Mouse (Mus musculus) cerebellum, adult 2 months (tissue): Measurements from ENCODE around the gene Bcr.

ENCODE experiments used
- CTCF ChIP-seq: fragments of 200-500 bp; IDR thresholded peaks from 2 replicates; pipeline ENCODE4 v1.5.1; 2011; ENCODE audit warnings: low read depth, mild to moderate bottlenecking, control low read depth, low read length, moderate library complexity, borderline replicate concordance; ENCODE audit not compliant: insufficient read depth
- POLR2A ChIP-seq: fragments of 200-500 bp; IDR thresholded peaks from 2 replicates; pipeline ENCODE4 v1.6.1; 2011; ENCODE audit warnings: low read length, control low read depth, borderline replicate concordance; ENCODE audit not compliant: insufficient read depth

DNA sequence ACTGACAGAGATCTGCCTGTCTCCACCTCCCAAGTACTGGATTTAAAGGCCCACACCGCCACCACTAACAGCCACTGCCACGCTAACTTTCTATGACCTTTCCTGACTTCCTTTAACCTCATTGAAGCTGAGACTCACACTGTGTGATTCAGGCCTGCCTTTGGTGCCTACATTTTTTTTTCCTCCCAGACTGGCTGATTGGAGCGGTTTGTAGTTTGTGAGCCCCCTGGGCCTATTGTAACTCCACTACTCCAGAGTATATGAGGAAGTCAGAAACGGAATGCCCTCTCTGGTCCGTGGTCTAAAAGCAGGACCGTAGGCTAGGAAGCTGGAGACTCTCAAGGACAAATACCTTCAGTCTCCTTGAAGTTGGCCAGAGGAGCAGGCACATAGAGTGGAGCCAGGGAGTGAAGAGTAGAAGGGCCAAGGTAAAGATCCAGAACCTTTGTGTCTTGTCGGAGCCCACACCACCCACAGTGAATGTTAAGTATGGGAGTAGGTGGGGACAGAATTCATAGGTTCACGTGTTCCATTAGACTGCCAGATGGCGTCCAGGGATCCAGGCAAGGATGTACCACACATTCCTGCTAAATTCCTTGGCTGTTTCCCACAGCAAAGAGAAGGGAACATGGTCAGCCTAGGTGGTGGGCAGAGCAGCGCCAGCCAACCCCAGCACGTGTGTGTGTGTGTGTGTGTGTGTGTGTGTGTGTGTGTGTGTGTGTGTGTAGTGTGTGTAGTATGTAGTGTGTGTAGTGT lies 51.2 kb downstream of the Bcr start:
- TF ChIP-seq CTCF (no peak), POLR2A (no peak)
